Mouse (Mus musculus): ENCODE data around the gene Ano2. TPM values are rescaled to one million over a fixed set of nuclear protein-coding genes. Genes with fewer than 3 reads are reported as not detected.

The Ano2 gene
- 0.07 and 0.08 TPM in 2 replicates for polyA plus RNA-seq (2012; rRNA removed)

- Histone ChIP-seq H3K36me3 (ENCODE audit: control insufficient read depth, insufficient read depth, low read length) (no peaks in the 10 kb centered on the region), H3K4me3 (ENCODE audit: control insufficient read depth, insufficient read depth, low read length) (no peak within 1 kb of the TSS), H3K4me1 (replicated peaks; ENCODE audit: control insufficient read depth, insufficient read depth, low read length) (no peaks in the 10 kb centered on the region), H3K27ac (ENCODE audit: control insufficient read depth, insufficient read depth, low read length) (no peak within 1 kb of the TSS), H3K27me3 (ENCODE audit: control insufficient read depth, insufficient read depth, low read length) (no peaks in the 10 kb centered on the region)
- WGBS: 67% methylated on average over 20 of the region's 20 CpGs
- no peak for DNase-seq
- TF ChIP-seq CTCF (IDR thresholded peaks at IDR 0.05; ENCODE audit: borderline replicate concordance, control insufficient read depth, extremely low read depth, insufficient read depth, low read length, poor library complexity) (no peak), POLR2A (IDR thresholded peaks at IDR 0.05; ENCODE audit: control insufficient read depth, extremely low read depth, insufficient read depth, low read length, poor library complexity) (no peak)
These were observed at the start of gene Ano2 for GRCm38 (mm10) chr6:125690057-125690703. TSS of gene Ano2 (plus strand) at chr6:125690419.

GRCm38 (mm10) chr6:125640486-125640885 is 49.7 kb upstream of the Ano2 start:
- no peak for DNase-seq
- Histone ChIP-seq H3K4me3 (ENCODE audit: control insufficient read depth, insufficient read depth, low read length) (no peak overlapping the region), H3K4me1 (replicated peaks; ENCODE audit: control insufficient read depth, insufficient read depth, low read length) (no peaks in the 10 kb centered on the region), H3K27ac (ENCODE audit: control insufficient read depth, insufficient read depth, low read length) (no peak overlapping the region), H3K36me3 (ENCODE audit: control insufficient read depth, insufficient read depth, low read length) (no peaks in the 10 kb centered on the region), H3K27me3 (ENCODE audit: control insufficient read depth, insufficient read depth, low read length) (no peaks in the 10 kb centered on the region)
- 18% methylated on average over 4 of the region's 4 CpGs for WGBS
- TF ChIP-seq CTCF (IDR thresholded peaks at IDR 0.05; ENCODE audit: borderline replicate concordance, control insufficient read depth, extremely low read depth, insufficient read depth, low read length, poor library complexity): no peak
- TF ChIP-seq POLR2A (IDR thresholded peaks at IDR 0.05; ENCODE audit: control insufficient read depth, extremely low read depth, insufficient read depth, low read length, poor library complexity): no peak

GRCm38 (mm10) chr6:125641146-125641545 is 49.1 kb upstream of the Ano2 start:
- no peaks in the 10 kb centered on the region for H3K4me1 ChIP-seq (replicated peaks; ENCODE audit: control insufficient read depth, insufficient read depth, low read length)
- TF ChIP-seq POLR2A (IDR thresholded peaks at IDR 0.05; ENCODE audit: control insufficient read depth, extremely low read depth, insufficient read depth, low read length, poor library complexity) (no peak), CTCF (IDR thresholded peaks at IDR 0.05; ENCODE audit: borderline replicate concordance, control insufficient read depth, extremely low read depth, insufficient read depth, low read length, poor library complexity) (no peak)
- DNase-seq: no peak
- no peak overlapping the region for H3K4me3 ChIP-seq (ENCODE audit: control insufficient read depth, insufficient read depth, low read length)
- 97% methylated on average over 8 of the region's 8 CpGs for WGBS
- no peaks in the 10 kb centered on the region for H3K27me3 ChIP-seq (ENCODE audit: control insufficient read depth, insufficient read depth, low read length)
- no peaks in the 10 kb centered on the region for H3K36me3 ChIP-seq (ENCODE audit: control insufficient read depth, insufficient read depth, low read length)
- no peak overlapping the region for H3K27ac ChIP-seq (ENCODE audit: control insufficient read depth, insufficient read depth, low read length)

- TF ChIP-seq POLR2A (IDR thresholded peaks at IDR 0.05; ENCODE audit: control insufficient read depth, extremely low read depth, insufficient read depth, low read length, poor library complexity) (no peak), CTCF (IDR thresholded peaks at IDR 0.05; ENCODE audit: borderline replicate concordance, control insufficient read depth, extremely low read depth, insufficient read depth, low read length, poor library complexity) (no peak)
- no peaks in the 10 kb centered on the region for H3K4me1 ChIP-seq (replicated peaks; ENCODE audit: control insufficient read depth, insufficient read depth, low read length)
- no peak overlapping the region for H3K27ac ChIP-seq (ENCODE audit: control insufficient read depth, insufficient read depth, low read length)
- DNase-seq: no peak
- H3K27me3 ChIP-seq (ENCODE audit: control insufficient read depth, insufficient read depth, low read length): no peaks in the 10 kb centered on the region
- WGBS: 75% methylated on average over 12 of the region's 12 CpGs
- no peak overlapping the region for H3K4me3 ChIP-seq (ENCODE audit: control insufficient read depth, insufficient read depth, low read length)
- H3K36me3 ChIP-seq (ENCODE audit: control insufficient read depth, insufficient read depth, low read length): no peaks in the 10 kb centered on the region
These were observed 41.3 kb upstream of the Ano2 start for GRCm38 (mm10) chr6:125648964-125649363.

GRCm38 (mm10) chr6:125651335-125651734 is 38.9 kb upstream of the Ano2 start:
- TF ChIP-seq POLR2A (IDR thresholded peaks at IDR 0.05; ENCODE audit: control insufficient read depth, extremely low read depth, insufficient read depth, low read length, poor library complexity): no peak
- no peak for TF ChIP-seq CTCF (IDR thresholded peaks at IDR 0.05; ENCODE audit: borderline replicate concordance, control insufficient read depth, extremely low read depth, insufficient read depth, low read length, poor library complexity)
- no peaks in the 10 kb centered on the region for H3K27me3 ChIP-seq (ENCODE audit: control insufficient read depth, insufficient read depth, low read length)
- no peak for DNase-seq
- no peaks in the 10 kb centered on the region for H3K4me1 ChIP-seq (replicated peaks; ENCODE audit: control insufficient read depth, insufficient read depth, low read length)
- H3K36me3 ChIP-seq (ENCODE audit: control insufficient read depth, insufficient read depth, low read length): no peaks in the 10 kb centered on the region
- H3K4me3 ChIP-seq (ENCODE audit: control insufficient read depth, insufficient read depth, low read length): no peak overlapping the region
- no peak overlapping the region for H3K27ac ChIP-seq (ENCODE audit: control insufficient read depth, insufficient read depth, low read length)
- WGBS: 65% methylated on average over 3 of the region's 3 CpGs

- no peaks in the 10 kb centered on the region for H3K36me3 ChIP-seq (ENCODE audit: control insufficient read depth, insufficient read depth, low read length)
- H3K27me3 ChIP-seq (ENCODE audit: control insufficient read depth, insufficient read depth, low read length): no peaks in the 10 kb centered on the region
- no peak for DNase-seq
- no peak overlapping the region for H3K4me3 ChIP-seq (ENCODE audit: control insufficient read depth, insufficient read depth, low read length)
- no peaks in the 10 kb centered on the region for H3K4me1 ChIP-seq (replicated peaks; ENCODE audit: control insufficient read depth, insufficient read depth, low read length)
- 86% methylated on average over 1 of the region's 1 CpGs for WGBS
- H3K27ac ChIP-seq (ENCODE audit: control insufficient read depth, insufficient read depth, low read length): no peak overlapping the region
- TF ChIP-seq CTCF (IDR thresholded peaks at IDR 0.05; ENCODE audit: borderline replicate concordance, control insufficient read depth, extremely low read depth, insufficient read depth, low read length, poor library complexity) (no peak), POLR2A (IDR thresholded peaks at IDR 0.05; ENCODE audit: control insufficient read depth, extremely low read depth, insufficient read depth, low read length, poor library complexity) (no peak)
These were observed 36.8 kb upstream of the Ano2 start for GRCm38 (mm10) chr6:125653416-125653815.

GRCm38 (mm10) chr6:125656921-125657320 is 33.3 kb upstream of the Ano2 start:
- H3K4me1 ChIP-seq (replicated peaks; ENCODE audit: control insufficient read depth, insufficient read depth, low read length): no peaks in the 10 kb centered on the region
- WGBS: 92% methylated on average over 13 of the region's 13 CpGs
- no peaks in the 10 kb centered on the region for H3K36me3 ChIP-seq (ENCODE audit: control insufficient read depth, insufficient read depth, low read length)
- no peaks in the 10 kb centered on the region for H3K27me3 ChIP-seq (ENCODE audit: control insufficient read depth, insufficient read depth, low read length)
- H3K4me3 ChIP-seq (ENCODE audit: control insufficient read depth, insufficient read depth, low read length): no peak overlapping the region
- H3K27ac ChIP-seq (ENCODE audit: control insufficient read depth, insufficient read depth, low read length): no peak overlapping the region
- no peak for DNase-seq
- TF ChIP-seq POLR2A (IDR thresholded peaks at IDR 0.05; ENCODE audit: control insufficient read depth, extremely low read depth, insufficient read depth, low read length, poor library complexity): no peak
- no peak for TF ChIP-seq CTCF (IDR thresholded peaks at IDR 0.05; ENCODE audit: borderline replicate concordance, control insufficient read depth, extremely low read depth, insufficient read depth, low read length, poor library complexity)

Data from thymus, adult 2 months (tissue).